Mouse (Mus musculus) urinary bladder, postnatal 0 days (tissue): ENCODE measurements around the gene 4930430A15Rik. TPM values are rescaled to one million over a fixed set of nuclear protein-coding genes. Genes with fewer than 3 reads are reported as not detected.

ENCODE experiments used
- polyA plus RNA-seq: library from polyadenylated mRNA; unstranded; fragments of >200 nt; fragmentation: Nextera tagmentation; extraction: Ambion mirVana; gene quantifications from 2 replicates; pipeline ENCODE4 v1.2.1, GENCODE M21; 2015

The 4930430A15Rik gene
- polyA plus RNA-seq, result not detected in 2 replicates

GRCm38 (mm10) chr2:111229502-111229901 is at the start of gene 4930430A15Rik:
4930430A15Rik (minus strand) TSS chr2:111229602.

GRCm38 (mm10) chr2:111274006-111274405 is 44.6 kb upstream of the 4930430A15Rik start, which contains the start of gene Olfr1277:
Olfr1277 (minus strand) TSS chr2:111274106.

GRCm38 (mm10) chr2:111254216-111254615 is 24.8 kb upstream of the 4930430A15Rik start, which contains the start of gene Olfr1276:
Olfr1276 (plus strand) TSS chr2:111254516.

GRCm38 (mm10) chr2:111235186-111235585 is 5.8 kb upstream of the 4930430A15Rik start, which contains the start of gene Olfr1275:
Olfr1275 (minus strand) TSS chr2:111235286.

DNA sequence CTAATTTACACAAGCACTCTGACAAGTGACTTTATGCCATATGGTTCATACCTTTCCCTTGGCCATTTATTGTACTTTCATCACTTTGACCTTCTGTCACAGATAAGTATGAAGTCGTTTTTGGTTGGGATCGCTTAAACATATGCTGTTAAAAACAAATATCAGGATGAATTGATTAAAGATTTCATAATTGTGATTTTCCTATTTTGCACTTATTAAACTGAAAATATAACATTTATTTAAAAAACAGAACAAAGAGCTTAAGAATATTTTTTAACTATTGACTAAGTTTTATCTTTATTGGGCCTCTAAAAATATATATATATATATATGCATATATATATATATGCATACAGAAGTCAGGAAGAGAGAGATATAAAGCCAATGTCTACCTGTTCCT is 76.6 kb downstream of the 4930430A15Rik start, which contains the start of gene Gm15130:
TSS of gene Gm15130 (minus strand) at position 101 of the 400 bp plus-strand sequence.

Other genes starting within 250 kb of the 4930430A15Rik start
- gene Gm13941, start 123.6 kb downstream of the 4930430A15Rik start, polyA plus RNA-seq, result not detected in 2 replicates
- not detected in 2 replicates for gene Gm15130, start 76.7 kb downstream of the 4930430A15Rik start, polyA plus RNA-seq
- not detected in 2 replicates for gene Olfr1275, start 5.7 kb upstream of the 4930430A15Rik start, polyA plus RNA-seq
- gene Olfr1276, start 24.9 kb upstream of the 4930430A15Rik start, polyA plus RNA-seq, result not detected in 2 replicates
- not detected in 2 replicates for gene Olfr1277, start 44.5 kb upstream of the 4930430A15Rik start, polyA plus RNA-seq
- not detected in 2 replicates for gene Olfr1278, start 60.5 kb upstream of the 4930430A15Rik start, polyA plus RNA-seq
- gene Olfr1279, start 71.0 kb upstream of the 4930430A15Rik start, polyA plus RNA-seq, result not detected in 2 replicates
- gene Olfr1280, start 84.4 kb upstream of the 4930430A15Rik start, polyA plus RNA-seq, result not detected in 2 replicates
- gene Olfr1281, start 96.9 kb upstream of the 4930430A15Rik start, polyA plus RNA-seq, result not detected in 2 replicates
- gene Olfr1282, start 106.5 kb upstream of the 4930430A15Rik start, polyA plus RNA-seq, result not detected in 2 replicates
- gene Olfr1283, start 137.2 kb upstream of the 4930430A15Rik start, polyA plus RNA-seq, result not detected in 2 replicates
- gene Olfr1284, start 145.9 kb upstream of the 4930430A15Rik start, polyA plus RNA-seq, result not detected in 2 replicates
- not detected in 2 replicates for gene Olfr1286, start 193.5 kb upstream of the 4930430A15Rik start, polyA plus RNA-seq
- not detected in 2 replicates for gene Olfr1287, start 219.5 kb upstream of the 4930430A15Rik start, polyA plus RNA-seq
- gene Olfr1288, start 244.5 kb upstream of the 4930430A15Rik start, polyA plus RNA-seq, result not detected in 2 replicates